Mouse (Mus musculus) myocyte (in vitro differentiated cells): ENCODE measurements around the gene Vps50. TPM values are rescaled to one million over a fixed set of nuclear protein-coding genes. Genes with fewer than 3 reads are reported as not detected.

ENCODE experiments used
- polyA plus RNA-seq: library from polyadenylated mRNA; unstranded; fragments of >200 nt; fragmentation: generic; extraction: Trizol; gene quantifications from one replicate; pipeline ENCODE4 v1.2.1, GENCODE M21; 2012; ENCODE audit warnings: missing spikeins

Gene Vps50
- polyA plus RNA-seq, 1 experiment, result 8.0 TPM

Other genes starting within 250 kb of the Vps50 start
- gene Samd9l, start 98.8 kb upstream of the Vps50 start, polyA plus RNA-seq, result 0.37 TPM
- not detected for gene Hepacam2, start 84 bp upstream of the Vps50 start, polyA plus RNA-seq